Mouse (Mus musculus) embryonic facial prominence, embryonic 13.5 days (tissue): ENCODE measurements around the gene Tnnc1. TPM values are rescaled to one million over a fixed set of nuclear protein-coding genes. Genes with fewer than 3 reads are reported as not detected.

Source experiments
- ATAC-seq: fragments of 200-750 bp; cut with Nextera tagmentation; 2 replicates; pipeline ENCODE4 v1.8.0; 2017; ENCODE audit warnings: low read depth; ENCODE audit not compliant: insufficient number of reproducible peaks, insufficient read depth, low FRiP score, low TSS enrichment
- H3K27ac ChIP-seq: fragments of 300-500 bp; sonication (generic); 2 replicates; pipeline ENCODE4 v1.5.1; 2015; ENCODE audit warnings: moderate library complexity, mild to moderate bottlenecking, inconsistent platforms
- H3K27me3 ChIP-seq: fragments of 300-500 bp; sonication (generic); 2 replicates; pipeline ENCODE4 v1.6.1; 2015; ENCODE audit warnings: mild to moderate bottlenecking, inconsistent platforms
- H3K36me3 ChIP-seq: fragments of 300-500 bp; sonication (generic); 2 replicates; pipeline ENCODE4 v1.6.1; 2015; ENCODE audit warnings: mild to moderate bottlenecking, inconsistent platforms
- H3K4me1 ChIP-seq: fragments of 300-500 bp; sonication (generic); 2 replicates; pipeline ENCODE4 v1.6.1; 2015; ENCODE audit warnings: inconsistent platforms
- H3K4me2 ChIP-seq: fragments of 300-500 bp; sonication (generic); 2 replicates; pipeline ENCODE4 v1.6.1; 2015; ENCODE audit warnings: moderate library complexity, mild to moderate bottlenecking, inconsistent platforms
- H3K4me3 ChIP-seq: fragments of 300-500 bp; sonication (generic); 2 replicates; pipeline ENCODE4 v1.5.1; 2015; ENCODE audit warnings: mild to moderate bottlenecking, inconsistent platforms
- H3K9ac ChIP-seq: fragments of 300-500 bp; sonication (generic); 2 replicates; pipeline ENCODE4 v1.6.1; 2015; ENCODE audit warnings: mild to moderate bottlenecking, inconsistent platforms
- H3K9me3 ChIP-seq: fragments of 300-500 bp; sonication (generic); 2 replicates; pipeline ENCODE4 v1.6.1; 2016; ENCODE audit warnings: inconsistent platforms
- WGBS: fragments of 180-500 bp; shearing (Covaris S2); methylation state at CpG from one replicate; pipeline ENCODE4 v1.1.7; 2015; ENCODE audit warnings: mixed read lengths; 5-methylcytosine and 5-hydroxymethylcytosine counted together
- polyA plus RNA-seq: library from polyadenylated mRNA; unstranded; fragments of >200 nt; fragmentation: Nextera tagmentation; extraction: Ambion mirVana; gene quantifications from 2 replicates; pipeline ENCODE4 v1.2.1, GENCODE M21; 2015

Tnnc1 gene
- polyA plus RNA-seq, 1 experiment from 2014 or later: 34.6 TPM

GRCm38 (mm10) chr14:31186656-31187055, 21.5 kb upstream of the Tnnc1 start:
- Histone ChIP-seq H3K9ac (no peak overlapping the region), H3K36me3 (peaks cover 99% of the 10 kb centered on the region), H3K4me2 (no peak overlapping the region), H3K27ac (no peak overlapping the region), H3K9me3 (no peaks in the 10 kb centered on the region), H3K4me1 (no peaks in the 10 kb centered on the region), H3K27me3 (no peaks in the 10 kb centered on the region), H3K4me3 (no peak overlapping the region)
- 91% methylated on average over 4 of the region's 4 CpGs for WGBS
- ATAC-seq: no peak

GRCm38 (mm10) chr14:31188771-31189181, 19.3 kb upstream of the Tnnc1 start:
- ATAC-seq: no peak
- H3K36me3 ChIP-seq: peaks cover 99% of the 10 kb centered on the region
- no peaks in the 10 kb centered on the region for H3K4me1 ChIP-seq
- no peak overlapping the region for H3K9ac ChIP-seq
- WGBS: 86% methylated on average over 6 of the region's 6 CpGs
- no peak overlapping the region for H3K27ac ChIP-seq
- H3K27me3 ChIP-seq: no peaks in the 10 kb centered on the region
- H3K4me2 ChIP-seq: no peak overlapping the region
- H3K4me3 ChIP-seq: no peak overlapping the region
- H3K9me3 ChIP-seq: no peaks in the 10 kb centered on the region

- H3K27ac ChIP-seq: no peak overlapping the region
- no peaks in the 10 kb centered on the region for H3K9me3 ChIP-seq
- H3K9ac ChIP-seq: no peak overlapping the region
- 93% methylated on average over 3 of the region's 3 CpGs for WGBS
- no peak overlapping the region for H3K4me2 ChIP-seq
- no peak overlapping the region for H3K4me3 ChIP-seq
- H3K27me3 ChIP-seq: no peaks in the 10 kb centered on the region
- H3K4me1 ChIP-seq: no peaks in the 10 kb centered on the region
- no peak for ATAC-seq
- H3K36me3 ChIP-seq: peaks cover 99% of the 10 kb centered on the region
Measured at GRCm38 (mm10) chr14:31189348-31189747, 18.8 kb upstream of the Tnnc1 start.

GRCm38 (mm10) chr14:31191936-31192335, 16.2 kb upstream of the Tnnc1 start:
- 78% methylated on average over 2 of the region's 2 CpGs for WGBS

GRCm38 (mm10) chr14:31193791-31194190, 14.3 kb upstream of the Tnnc1 start:
- H3K4me3 ChIP-seq: no peak overlapping the region
- H3K9me3 ChIP-seq: no peaks in the 10 kb centered on the region
- H3K36me3 ChIP-seq: peaks cover 88% of the 10 kb centered on the region
- ATAC-seq: no peak
- no peak overlapping the region for H3K27ac ChIP-seq
- no peak overlapping the region for H3K9ac ChIP-seq
- 74% methylated on average over 7 of the region's 7 CpGs for WGBS
- H3K4me1 ChIP-seq: peaks cover 8% of the 10 kb centered on the region; the same call in 1 of the 2 replicates
- H3K4me2 ChIP-seq: no peak overlapping the region
- H3K27me3 ChIP-seq: no peaks in the 10 kb centered on the region

More at GRCm38 (mm10) chr14:31191936-31192335, 16.2 kb upstream of the Tnnc1 start:
- H3K9me3 ChIP-seq: no peaks in the 10 kb centered on the region
- H3K9ac ChIP-seq: no peak overlapping the region
- peaks cover 93% of the 10 kb centered on the region for H3K36me3 ChIP-seq
- ATAC-seq: no peak
- H3K4me1 ChIP-seq: no peaks in the 10 kb centered on the region; the same call in 1 of the 2 replicates
- no peak overlapping the region for H3K27ac ChIP-seq
- H3K27me3 ChIP-seq: no peaks in the 10 kb centered on the region
- no peak overlapping the region for H3K4me3 ChIP-seq
- H3K4me2 ChIP-seq: no peak overlapping the region

GRCm38 (mm10) chr14:31194441-31194840, 13.7 kb upstream of the Tnnc1 start:
- no peak overlapping the region for H3K4me3 ChIP-seq
- H3K27me3 ChIP-seq: no peaks in the 10 kb centered on the region
- no peak overlapping the region for H3K4me2 ChIP-seq
- WGBS: 96% methylated on average over 2 of the region's 2 CpGs
- no peak for ATAC-seq
- H3K4me1 ChIP-seq: peaks cover 8% of the 10 kb centered on the region; the same call in 1 of the 2 replicates
- H3K27ac ChIP-seq: no peak overlapping the region
- no peak overlapping the region for H3K9ac ChIP-seq
- H3K36me3 ChIP-seq: peaks cover 87% of the 10 kb centered on the region
- no peaks in the 10 kb centered on the region for H3K9me3 ChIP-seq

- H3K36me3 ChIP-seq: peaks cover 87% of the 10 kb centered on the region
- peaks cover 8% of the 10 kb centered on the region; the same call in 1 of the 2 replicates for H3K4me1 ChIP-seq
- WGBS: 79% methylated on average over 14 of the region's 14 CpGs
- ATAC-seq: no peak
- no peaks in the 10 kb centered on the region for H3K9me3 ChIP-seq
- no peak overlapping the region for H3K27ac ChIP-seq
- H3K27me3 ChIP-seq: no peaks in the 10 kb centered on the region
- H3K9ac ChIP-seq: no peak overlapping the region
- H3K4me2 ChIP-seq: no peak overlapping the region
- no peak overlapping the region for H3K4me3 ChIP-seq
Measured at GRCm38 (mm10) chr14:31194891-31195513, 13.1 kb upstream of the Tnnc1 start.

GRCm38 (mm10) chr14:31195521-31195920, 12.6 kb upstream of the Tnnc1 start:
- Histone ChIP-seq H3K4me2 (no peak overlapping the region), H3K9me3 (no peaks in the 10 kb centered on the region), H3K4me3 (no peak overlapping the region), H3K4me1 (peaks cover 8% of the 10 kb centered on the region; the same call in 1 of the 2 replicates), H3K36me3 (peaks cover 87% of the 10 kb centered on the region), H3K27me3 (no peaks in the 10 kb centered on the region), H3K27ac (no peak overlapping the region), H3K9ac (no peak overlapping the region)
- no peak for ATAC-seq
- 90% methylated on average over 4 of the region's 4 CpGs for WGBS

GRCm38 (mm10) chr14:31195968-31196367, 12.1 kb upstream of the Tnnc1 start:
- Histone ChIP-seq H3K4me2 (no peak overlapping the region), H3K36me3 (peaks cover 87% of the 10 kb centered on the region), H3K9me3 (no peaks in the 10 kb centered on the region), H3K27me3 (no peaks in the 10 kb centered on the region), H3K9ac (no peak overlapping the region), H3K4me1 (peaks cover 8% of the 10 kb centered on the region; the same call in 1 of the 2 replicates), H3K4me3 (no peak overlapping the region), H3K27ac (no peak overlapping the region)
- ATAC-seq: no peak

GRCm38 (mm10) chr14:31197547-31198516, 10.3 kb upstream of the Tnnc1 start:
- Histone ChIP-seq H3K4me1 (peaks cover 8% of the 10 kb centered on the region; the same call in 1 of the 2 replicates), H3K36me3 (peaks cover 86% of the 10 kb centered on the region), H3K4me2 (no peak overlapping the region), H3K27ac (no peak overlapping the region), H3K9ac (no peak overlapping the region), H3K9me3 (no peaks in the 10 kb centered on the region), H3K4me3 (no peak overlapping the region), H3K27me3 (no peaks in the 10 kb centered on the region)
- WGBS: 70% methylated on average over 16 of the region's 16 CpGs
- no peak; the same call in 1 of the 2 replicates for ATAC-seq

- H3K27me3 ChIP-seq: no peaks in the 10 kb centered on the region
- no peak overlapping the region for H3K9ac ChIP-seq
- H3K27ac ChIP-seq: no peak overlapping the region
- no peak overlapping the region for H3K4me2 ChIP-seq
- WGBS: 92% methylated on average over 7 of the region's 7 CpGs
- H3K4me1 ChIP-seq: peaks cover 17% of the 10 kb centered on the region
- peaks cover 86% of the 10 kb centered on the region for H3K36me3 ChIP-seq
- ATAC-seq: no peak
- no peak overlapping the region for H3K4me3 ChIP-seq
- H3K9me3 ChIP-seq: no peaks in the 10 kb centered on the region
Measured at GRCm38 (mm10) chr14:31199599-31199998, 8.5 kb upstream of the Tnnc1 start.
